In the genomic region with DNA sequence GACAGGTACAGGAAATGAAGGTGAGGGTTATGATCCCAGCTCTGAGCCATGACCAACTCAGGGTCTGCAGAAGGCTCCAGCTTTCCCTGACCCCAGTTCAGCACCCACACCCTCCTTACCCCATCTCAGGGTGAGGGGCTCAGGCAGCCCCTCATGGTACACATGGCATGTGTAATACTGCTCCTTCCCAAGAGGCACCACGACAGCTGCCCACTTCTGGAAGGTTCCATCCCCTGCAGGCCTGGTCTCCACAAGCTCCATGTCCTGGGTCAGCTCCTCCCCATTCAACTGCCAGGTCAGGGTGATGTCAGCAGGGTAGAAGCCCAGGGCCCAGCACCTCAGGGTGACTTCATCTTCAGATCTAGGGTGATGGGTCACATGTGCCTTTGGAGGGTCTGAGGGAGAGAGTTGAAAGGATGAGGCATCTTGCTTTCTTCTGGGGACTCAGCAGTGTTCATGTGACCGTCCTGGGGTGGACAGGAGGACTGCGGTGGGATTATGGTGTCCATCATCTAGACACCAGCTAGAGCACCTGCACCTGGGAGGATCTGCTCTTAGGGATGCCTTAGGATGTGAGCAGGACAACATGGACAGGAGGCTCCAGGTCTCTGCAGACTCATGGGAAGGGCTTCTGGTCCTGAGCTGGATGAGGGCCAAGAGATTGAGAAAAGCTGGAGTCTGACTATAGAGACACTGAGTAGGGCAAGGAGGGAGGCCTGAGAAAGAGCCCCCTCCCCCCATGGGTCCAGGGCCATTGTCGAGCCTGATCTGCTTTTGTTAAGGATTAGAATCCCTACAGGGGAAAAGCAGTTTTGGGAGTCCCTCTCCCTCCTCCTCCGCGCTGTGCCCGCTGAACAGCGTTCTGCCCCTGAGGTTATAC, we compare ENCODE assay signal across 8 mouse cellular contexts. TPM values are rescaled to one million over a fixed set of nuclear protein-coding genes. Genes with fewer than 3 reads are reported as not detected.
DNase-seq lines count a peak whose midpoint lies in the region; ATAC-seq and TF ChIP-seq lines count a peak whose summit lies in the region.
"Not testable (repeated sequence)": the region's sequence is repeated elsewhere in the genome, so short reads cannot be mapped to it uniquely, and the experiment has no call there.
"Had no signal": no experiment of that assay in that cellular context is flagged by ENCODE, and none has a peak within 500 bp of the region (broad histone marks: within the 10 kb centered on the region; RNA-seq: fewer than 3 reads in every experiment).

No protein-coding gene starts in this region.

- H3K9me3 ChIP-seq in embryonic facial prominence, embryonic 10.5 days; forebrain, postnatal 0 days (ENCODE audit: low read length); hindbrain, embryonic 11.5 days (ENCODE audit: control insufficient read depth, low read length); kidney, embryonic 16.5 days (ENCODE audit: low read length); liver, embryonic 15.5 days (replicated peaks); midbrain, embryonic 14.5 days (ENCODE audit: control insufficient read depth, low read length): not testable (repeated sequence)

- H3K27ac ChIP-seq in embryonic facial prominence, embryonic 10.5 days (replicated peaks); forebrain, postnatal 0 days (ENCODE audit: low read depth, low read length); hindbrain, embryonic 11.5 days (ENCODE audit: low read depth, low read length); kidney, embryonic 16.5 days (ENCODE audit: low read length); midbrain, embryonic 14.5 days (replicated peaks; ENCODE audit: low read depth, low read length): not testable (repeated sequence)
- peak overlapping the region; percentile 76 for H3K27ac ChIP-seq in liver, embryonic 15.5 days (replicated peaks)
- peak overlapping the region; percentile 72 for H3K27ac ChIP-seq in spleen, adult 2 months (ENCODE audit: insufficient read depth, low read length)

- H3K27me3 ChIP-seq in embryonic facial prominence, embryonic 10.5 days (replicated peaks; ENCODE audit: low read depth, poor library complexity, severe bottlenecking), result peaks cover 25% of the 10 kb centered on the region
- not testable (repeated sequence) for H3K27me3 ChIP-seq in forebrain, postnatal 0 days (ENCODE audit: insufficient read depth, low read length); hindbrain, embryonic 11.5 days (ENCODE audit: control insufficient read depth, insufficient read depth, low read length); kidney, embryonic 16.5 days (ENCODE audit: insufficient read depth, low read length); liver, embryonic 15.5 days; midbrain, embryonic 14.5 days (ENCODE audit: control insufficient read depth, insufficient read depth, low read length); spleen, adult 2 months (ENCODE audit: control insufficient read depth, insufficient read depth, low read length)

- TF ChIP-seq CTCF in forebrain, postnatal 0 days (IDR thresholded peaks at IDR 0.05; ENCODE audit: low read depth); spleen, adult 2 months (IDR thresholded peaks at IDR 0.05; ENCODE audit: extremely low read depth, insufficient read depth, insufficient read length, insufficient replicate concordance): not testable (repeated sequence)

- H3K36me3 ChIP-seq in embryonic facial prominence, embryonic 10.5 days (replicated peaks); forebrain, postnatal 0 days (ENCODE audit: insufficient read depth); hindbrain, embryonic 11.5 days (ENCODE audit: control insufficient read depth, insufficient read depth, low read length); kidney, embryonic 16.5 days (ENCODE audit: insufficient read depth, low read length); liver, embryonic 15.5 days (replicated peaks); midbrain, embryonic 14.5 days (ENCODE audit: control insufficient read depth, insufficient read depth, low read length); spleen, adult 2 months (ENCODE audit: control insufficient read depth, insufficient read depth, low read length): not testable (repeated sequence)

- peak overlapping the region; percentile 39; the same call in 1 of the 2 replicates for H3K9ac ChIP-seq in forebrain, postnatal 0 days
- H3K9ac ChIP-seq in hindbrain, embryonic 11.5 days (ENCODE audit: low read depth, low read length), result peak overlapping the region; percentile 3; the same call in 1 of the 2 replicates
- not testable (repeated sequence) for H3K9ac ChIP-seq in kidney, embryonic 16.5 days (replicated peaks; ENCODE audit: low read length); midbrain, embryonic 14.5 days (replicated peaks; ENCODE audit: low read length)
- peak overlapping the region; percentile 43 for H3K9ac ChIP-seq in liver, embryonic 15.5 days

- 33% methylated on average over 8 of the region's 8 CpGs for WGBS in embryonic facial prominence, embryonic 10.5 days
- 36% methylated on average over 8 of the region's 8 CpGs for WGBS in forebrain, postnatal 0 days
- 52% methylated on average over 6 of the region's 8 CpGs for WGBS in hindbrain, embryonic 11.5 days
- 45% methylated on average over 8 of the region's 8 CpGs for WGBS in kidney, embryonic 16.5 days
- WGBS in liver, embryonic 15.5 days (ENCODE audit: insufficient replicate concordance), result 69% methylated on average over 8 of the region's 8 CpGs
- 33% methylated on average over 8 of the region's 8 CpGs for WGBS in midbrain, embryonic 14.5 days
- WGBS in spleen, adult 2 months, result 72% methylated on average over 8 of the region's 8 CpGs

- DNase-seq in embryonic facial prominence, embryonic 10.5 days (ENCODE audit: low spot score); hindbrain, embryonic 11.5 days (ENCODE audit: low spot score); spleen, adult 2 months (ENCODE audit: low read depth in 1 of 2, low spot score in 2 of 2): not testable (repeated sequence)
- peak; percentile 7 for DNase-seq in forebrain, postnatal 0 days
- peak; percentile 18 for DNase-seq in midbrain, embryonic 14.5 days

- TF ChIP-seq POLR2A in spleen, adult 2 months (IDR thresholded peaks at IDR 0.05; ENCODE audit: low read depth, low read length), result not testable (repeated sequence)

- H3K4me2 ChIP-seq in forebrain, postnatal 0 days (ENCODE audit: low read depth), result peak overlapping the region; percentile 91
- peak overlapping the region; percentile 71 for H3K4me2 ChIP-seq in hindbrain, embryonic 11.5 days (replicated peaks; ENCODE audit: low read depth, low read length)
- peak overlapping the region; percentile 87 for H3K4me2 ChIP-seq in kidney, embryonic 16.5 days (replicated peaks; ENCODE audit: low read depth, low read length)
- H3K4me2 ChIP-seq in liver, embryonic 15.5 days, result peak overlapping the region; percentile 86
- peak overlapping the region; percentile 73 for H3K4me2 ChIP-seq in midbrain, embryonic 14.5 days (ENCODE audit: low read length)

- peak overlapping the region; percentile 61 for H3K4me3 ChIP-seq in embryonic facial prominence, embryonic 10.5 days
- peak overlapping the region; percentile 37 for H3K4me3 ChIP-seq in forebrain, postnatal 0 days (ENCODE audit: low read depth, low read length)
- H3K4me3 ChIP-seq in hindbrain, embryonic 11.5 days (ENCODE audit: low read depth, low read length); kidney, embryonic 16.5 days (ENCODE audit: low read length): not testable (repeated sequence)
- peak overlapping the region; percentile 68 for H3K4me3 ChIP-seq in liver, embryonic 15.5 days (replicated peaks)
- peak overlapping the region; percentile 42; the same call in 1 of the 2 replicates for H3K4me3 ChIP-seq in midbrain, embryonic 14.5 days (replicated peaks; ENCODE audit: low read depth, low read length)
- H3K4me3 ChIP-seq in spleen, adult 2 months (ENCODE audit: extremely low read depth, insufficient read depth, insufficient read length), result peak overlapping the region; percentile 61

- H3K4me1 ChIP-seq in embryonic facial prominence, embryonic 10.5 days; forebrain, postnatal 0 days (ENCODE audit: insufficient read depth); hindbrain, embryonic 11.5 days (replicated peaks; ENCODE audit: control insufficient read depth, insufficient read depth, low read length); kidney, embryonic 16.5 days (ENCODE audit: insufficient read depth, low read length); midbrain, embryonic 14.5 days (ENCODE audit: control insufficient read depth, insufficient read depth, low read length): not testable (repeated sequence)
- H3K4me1 ChIP-seq in liver, embryonic 15.5 days (replicated peaks), result peaks cover 36% of the 10 kb centered on the region
- H3K4me1 ChIP-seq in spleen, adult 2 months (ENCODE audit: control insufficient read depth, insufficient read depth, insufficient read length), result peaks cover 12% of the 10 kb centered on the region; the same call in 1 of the 2 replicates

- ATAC-seq in forebrain, postnatal 0 days, result 0 out of 2 replicates have a peak, but pooled peaks have one; percentile 5
- peak; percentile 6; the same call in 1 of the 2 replicates for ATAC-seq in hindbrain, embryonic 11.5 days (ENCODE audit: low FRiP score)
- ATAC-seq in kidney, embryonic 16.5 days (ENCODE audit: low FRiP score, low TSS enrichment), result peak; percentile 18; the same call in 1 of the 2 replicates
- ATAC-seq in liver, embryonic 15.5 days (ENCODE audit: insufficient read depth); midbrain, embryonic 14.5 days (ENCODE audit: low FRiP score, low TSS enrichment): not testable (repeated sequence)

RNA-seq across cellular contexts. Expression of a gene that starts 1.7 kb away (rescaled TPM):
- polyA plus RNA-seq in embryonic facial prominence, embryonic 10.5 days (2016; fragmentation: Nextera tagmentation; extraction: Ambion mirVana), result 1.8 and 2.3 TPM in 2 replicates
- 9.0 and 10.2 TPM in 2 replicates for total RNA-seq in forebrain, postnatal 0 days (2014; rRNA removed)
- 6.4 and 6.9 TPM in 2 replicates for polyA plus RNA-seq in forebrain, postnatal 0 days (2015; fragmentation: Nextera tagmentation; extraction: Ambion mirVana)
- polyA plus RNA-seq in hindbrain, embryonic 11.5 days (2014; fragmentation: Nextera tagmentation; extraction: Ambion mirVana), result 3.0 and 4.0 TPM in 2 replicates
- polyA plus RNA-seq in kidney, embryonic 16.5 days (2015; fragmentation: Nextera tagmentation; extraction: Ambion mirVana), result 4.5 and 5.9 TPM in 2 replicates
- polyA plus RNA-seq in liver, embryonic 15.5 days (2015; fragmentation: Nextera tagmentation; extraction: Ambion mirVana), result 52.8 and 65.8 TPM in 2 replicates
- 4.4 TPM in 2 replicates for polyA plus RNA-seq in midbrain, embryonic 14.5 days (2014; fragmentation: Nextera tagmentation; extraction: Ambion mirVana)
- 344 and 382 TPM in 2 replicates for polyA plus RNA-seq in spleen, adult 2 months (2012; rRNA removed)

RNA-seq across cellular contexts. Expression of a gene that starts 10.6 kb away (rescaled TPM):
- 4.8 and 5.0 TPM in 2 replicates for polyA plus RNA-seq in embryonic facial prominence, embryonic 10.5 days (2016; fragmentation: Nextera tagmentation; extraction: Ambion mirVana)
- total RNA-seq in forebrain, postnatal 0 days (2014; rRNA removed), result 0.33 and 1.0 TPM in 2 replicates
- 1.6 and 4.7 TPM in 2 replicates for polyA plus RNA-seq in forebrain, postnatal 0 days (2015; fragmentation: Nextera tagmentation; extraction: Ambion mirVana)
- polyA plus RNA-seq in hindbrain, embryonic 11.5 days (2014; fragmentation: Nextera tagmentation; extraction: Ambion mirVana), result 4.1 and 5.9 TPM in 2 replicates
- 2.2 and 3.1 TPM in 2 replicates for polyA plus RNA-seq in kidney, embryonic 16.5 days (2015; fragmentation: Nextera tagmentation; extraction: Ambion mirVana)
- polyA plus RNA-seq in liver, embryonic 15.5 days (2015; fragmentation: Nextera tagmentation; extraction: Ambion mirVana), result 8.2 and 9.2 TPM in 2 replicates
- polyA plus RNA-seq in midbrain, embryonic 14.5 days (2014; fragmentation: Nextera tagmentation; extraction: Ambion mirVana), result 7.4 and 9.8 TPM in 2 replicates
- 19.1 and 19.2 TPM in 2 replicates for polyA plus RNA-seq in spleen, adult 2 months (2012; rRNA removed)
- total RNA-seq: ES-E14 had no signal

RNA-seq across cellular contexts. Expression of a gene that starts 11.6 kb away (rescaled TPM):
- polyA plus RNA-seq in embryonic facial prominence, embryonic 10.5 days (2016; fragmentation: Nextera tagmentation; extraction: Ambion mirVana), result 7.4 and 9.0 TPM in 2 replicates
- total RNA-seq in forebrain, postnatal 0 days (2014; rRNA removed), result 10.3 and 13.1 TPM in 2 replicates
- 6.2 and 6.5 TPM in 2 replicates for polyA plus RNA-seq in forebrain, postnatal 0 days (2015; fragmentation: Nextera tagmentation; extraction: Ambion mirVana)
- 7.0 and 8.3 TPM in 2 replicates for polyA plus RNA-seq in hindbrain, embryonic 11.5 days (2014; fragmentation: Nextera tagmentation; extraction: Ambion mirVana)
- 13.9 and 16.0 TPM in 2 replicates for polyA plus RNA-seq in kidney, embryonic 16.5 days (2015; fragmentation: Nextera tagmentation; extraction: Ambion mirVana)
- 11.9 and 13.2 TPM in 2 replicates for polyA plus RNA-seq in liver, embryonic 15.5 days (2015; fragmentation: Nextera tagmentation; extraction: Ambion mirVana)
- polyA plus RNA-seq in midbrain, embryonic 14.5 days (2014; fragmentation: Nextera tagmentation; extraction: Ambion mirVana), result 4.8 and 7.5 TPM in 2 replicates
- 60.3 and 61.9 TPM in 2 replicates for polyA plus RNA-seq in spleen, adult 2 months (2012; rRNA removed)

RNA-seq across cellular contexts. Expression of a gene that starts 11.8 kb away (rescaled TPM):
- polyA plus RNA-seq in embryonic facial prominence, embryonic 10.5 days (2016; fragmentation: Nextera tagmentation; extraction: Ambion mirVana), result not detected in 2 replicates
- total RNA-seq in forebrain, postnatal 0 days (2014; rRNA removed), result 0.31 TPM in 1 of 2 replicates, not detected in the other
- not detected in 2 replicates for polyA plus RNA-seq in forebrain, postnatal 0 days (2015; fragmentation: Nextera tagmentation; extraction: Ambion mirVana)
- polyA plus RNA-seq in hindbrain, embryonic 11.5 days (2014; fragmentation: Nextera tagmentation; extraction: Ambion mirVana), result not detected in 2 replicates
- 0.10 TPM in 1 of 2 replicates, not detected in the other for polyA plus RNA-seq in kidney, embryonic 16.5 days (2015; fragmentation: Nextera tagmentation; extraction: Ambion mirVana)
- not detected in 2 replicates for polyA plus RNA-seq in liver, embryonic 15.5 days (2015; fragmentation: Nextera tagmentation; extraction: Ambion mirVana)
- polyA plus RNA-seq in midbrain, embryonic 14.5 days (2014; fragmentation: Nextera tagmentation; extraction: Ambion mirVana), result not detected in 2 replicates
- polyA plus RNA-seq in spleen, adult 2 months (2012; rRNA removed), result 0.08 and 0.22 TPM in 2 replicates

RNA-seq across cellular contexts. Expression of a gene that starts 27.2 kb away (rescaled TPM):
- not detected in 2 replicates for polyA plus RNA-seq in embryonic facial prominence, embryonic 10.5 days (2016; fragmentation: Nextera tagmentation; extraction: Ambion mirVana)
- 0.15 TPM in 1 of 2 replicates, not detected in the other for total RNA-seq in forebrain, postnatal 0 days (2014; rRNA removed)
- polyA plus RNA-seq in forebrain, postnatal 0 days (2015; fragmentation: Nextera tagmentation; extraction: Ambion mirVana), result not detected in 2 replicates
- not detected in 2 replicates for polyA plus RNA-seq in hindbrain, embryonic 11.5 days (2014; fragmentation: Nextera tagmentation; extraction: Ambion mirVana)
- not detected in 2 replicates for polyA plus RNA-seq in kidney, embryonic 16.5 days (2015; fragmentation: Nextera tagmentation; extraction: Ambion mirVana)
- not detected in 2 replicates for polyA plus RNA-seq in liver, embryonic 15.5 days (2015; fragmentation: Nextera tagmentation; extraction: Ambion mirVana)
- not detected in 2 replicates for polyA plus RNA-seq in midbrain, embryonic 14.5 days (2014; fragmentation: Nextera tagmentation; extraction: Ambion mirVana)
- polyA plus RNA-seq in spleen, adult 2 months (2012; rRNA removed), result 0.08 and 0.19 TPM in 2 replicates
